Mouse (Mus musculus): ENCODE results near the gene Robo4.

The Robo4 gene

GRCm38 (mm10) chr9:37401802-37402201 lies at the start of gene Robo4:
Gene Robo4, plus strand, starts transcription at chr9:37401897.
- DNase-seq (ENCODE audit: extremely low spot score, low read depth, low spot score), result no peak

GRCm38 (mm10) chr9:37354485-37354884 lies 47.2 kb upstream of the Robo4 start:
- DNase-seq (ENCODE audit: extremely low spot score, low read depth, low spot score), result no peak

- DNase-seq (ENCODE audit: extremely low spot score, low read depth, low spot score), result no peak
Observed at GRCm38 (mm10) chr9:37358713-37359330, 42.9 kb upstream of the Robo4 start.

GRCm38 (mm10) chr9:37359331-37360220 lies 42.1 kb upstream of the Robo4 start:
- peak; percentile 8 for DNase-seq (ENCODE audit: extremely low spot score, low read depth, low spot score)

- DNase-seq (ENCODE audit: extremely low spot score, low read depth, low spot score), result no peak
Observed at GRCm38 (mm10) chr9:37362084-37362483, 39.6 kb upstream of the Robo4 start.

DNA sequence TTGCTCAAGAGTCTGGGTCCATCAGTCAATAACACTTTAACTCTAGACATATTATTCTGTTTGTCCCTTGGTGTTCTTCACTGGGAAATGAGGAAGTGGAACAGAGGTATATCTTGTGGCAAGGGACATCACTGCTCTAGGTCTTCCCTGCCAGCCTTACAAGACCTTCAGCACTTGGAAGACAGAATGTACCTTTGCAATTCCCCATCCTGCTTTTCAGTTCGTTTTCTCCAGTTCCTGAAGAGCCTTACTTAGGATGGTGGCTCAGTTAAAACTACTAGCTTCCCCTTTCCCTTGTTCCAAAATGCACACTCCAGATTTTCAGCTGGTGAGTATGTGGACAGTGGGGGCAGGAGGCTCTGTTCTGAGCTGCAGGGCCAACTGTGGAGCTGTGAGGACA lies 38.8 kb upstream of the Robo4 start:
- no peak for DNase-seq (ENCODE audit: extremely low spot score, low read depth, low spot score)

DNA sequence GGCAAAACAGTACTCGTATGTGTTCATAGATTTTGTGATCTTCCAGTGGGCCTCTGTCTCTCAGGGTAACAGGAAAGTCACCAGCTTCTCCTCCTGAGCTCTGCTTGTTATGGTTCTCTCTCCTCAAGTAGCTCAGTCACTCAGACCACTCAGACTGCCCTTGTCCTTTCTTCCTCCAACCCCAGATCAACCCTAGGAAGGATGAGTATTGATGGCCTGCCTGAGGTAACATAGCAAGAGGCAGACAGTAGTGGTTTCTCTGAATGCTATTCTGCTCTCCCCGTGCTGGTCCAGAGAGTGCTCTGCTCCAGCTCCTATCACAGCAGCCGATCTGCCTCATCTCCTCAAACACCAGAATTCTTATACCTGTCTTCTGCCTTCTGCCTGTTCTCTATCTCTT lies 38.1 kb upstream of the Robo4 start:
- DNase-seq (ENCODE audit: extremely low spot score, low read depth, low spot score), result no peak

GRCm38 (mm10) chr9:37364392-37364791 lies 37.3 kb upstream of the Robo4 start:
- DNase-seq (ENCODE audit: extremely low spot score, low read depth, low spot score), result no peak

- DNase-seq (ENCODE audit: extremely low spot score, low read depth, low spot score), result no peak
Observed at GRCm38 (mm10) chr9:37365706-37366105, 36.0 kb upstream of the Robo4 start.

GRCm38 (mm10) chr9:37367301-37368080 lies 34.2 kb upstream of the Robo4 start, which contains the start of gene Hepacam:
Gene Hepacam, plus strand, starts transcription at chr9:37367351.
- no peak for DNase-seq (ENCODE audit: extremely low spot score, low read depth, low spot score)

DNA sequence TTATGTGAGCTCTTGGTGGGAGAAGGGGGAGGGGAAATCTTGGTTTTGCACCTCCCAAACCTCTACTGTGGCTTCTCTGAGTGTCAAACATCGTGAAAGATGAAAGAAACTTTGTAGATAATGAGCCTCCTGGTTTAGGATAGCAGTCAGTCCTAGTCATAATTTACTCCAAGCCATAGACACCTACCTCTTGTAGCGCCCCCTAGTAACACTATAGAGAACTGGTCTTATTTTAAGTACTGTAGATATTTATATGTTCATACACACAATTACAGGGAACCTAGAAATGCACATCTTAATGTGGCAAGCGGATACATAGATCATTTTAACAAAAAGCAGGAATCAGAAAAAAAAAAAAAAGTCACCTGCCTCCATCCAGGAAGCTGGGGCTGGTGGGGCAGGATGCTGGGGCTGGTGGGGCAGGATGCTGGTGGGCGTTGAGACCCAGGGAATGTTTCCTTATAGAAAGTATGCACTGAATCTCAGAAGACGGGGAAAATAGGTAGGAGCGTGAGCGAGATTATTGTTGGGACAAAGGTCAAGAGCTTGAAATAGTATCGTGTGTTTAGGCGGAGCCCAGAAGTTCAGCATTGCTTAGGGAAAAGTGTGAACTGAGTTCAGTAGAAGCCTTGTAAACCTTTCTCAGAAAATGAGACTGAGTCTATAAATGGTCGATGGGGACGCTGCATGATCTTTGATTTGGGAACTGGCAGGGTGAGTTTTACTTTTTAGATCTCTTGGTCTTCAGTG lies 33.4 kb upstream of the Robo4 start:
- no peak for DNase-seq (ENCODE audit: extremely low spot score, low read depth, low spot score)

DNA sequence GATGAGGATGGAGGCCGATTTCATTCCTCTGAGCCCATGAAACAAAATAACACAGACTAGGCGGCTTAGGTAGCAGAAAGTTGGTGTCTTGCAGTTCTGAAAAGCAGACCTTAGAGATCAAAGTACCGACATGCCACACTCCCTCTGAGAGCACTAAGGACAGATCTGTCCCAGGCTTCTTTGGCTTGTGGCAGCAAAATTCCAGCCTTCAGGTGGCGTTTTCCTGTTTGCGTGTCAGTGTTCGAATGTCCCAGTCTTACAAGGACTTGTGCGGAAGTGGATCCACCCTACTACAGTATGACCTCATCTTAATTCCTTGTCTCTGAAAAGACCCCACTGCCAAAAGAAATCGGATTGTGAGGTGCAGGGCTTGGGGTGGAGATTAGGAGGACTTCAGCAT lies 32.8 kb upstream of the Robo4 start:
- no peak for DNase-seq (ENCODE audit: extremely low spot score, low read depth, low spot score)

- no peak for DNase-seq (ENCODE audit: extremely low spot score, low read depth, low spot score)
Observed at GRCm38 (mm10) chr9:37371232-37371801, 30.4 kb upstream of the Robo4 start.

- DNase-seq (ENCODE audit: extremely low spot score, low read depth, low spot score), result no peak
Observed at GRCm38 (mm10) chr9:37375718-37376117, 26.0 kb upstream of the Robo4 start.

DNA sequence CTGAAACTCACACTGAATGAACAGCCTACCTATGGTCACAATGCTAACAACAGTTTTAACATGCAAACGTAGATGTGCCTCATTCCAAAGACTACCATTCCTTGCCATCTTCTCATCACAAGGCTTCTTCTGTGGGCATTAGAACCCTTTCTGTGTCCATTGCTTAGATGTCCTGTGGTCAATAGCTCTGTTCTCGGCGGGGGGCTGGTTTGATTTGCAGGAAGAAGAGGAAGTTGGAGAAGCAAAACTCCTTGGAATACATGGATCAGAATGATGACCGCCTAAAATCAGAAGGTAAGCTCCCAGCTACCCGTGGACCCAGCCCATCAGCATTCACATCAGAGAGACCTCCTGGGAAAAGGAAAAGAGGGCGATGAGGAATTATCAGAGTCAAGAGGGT lies 18.5 kb upstream of the Robo4 start:
- DNase-seq (ENCODE audit: extremely low spot score, low read depth, low spot score), result no peak

DNA sequence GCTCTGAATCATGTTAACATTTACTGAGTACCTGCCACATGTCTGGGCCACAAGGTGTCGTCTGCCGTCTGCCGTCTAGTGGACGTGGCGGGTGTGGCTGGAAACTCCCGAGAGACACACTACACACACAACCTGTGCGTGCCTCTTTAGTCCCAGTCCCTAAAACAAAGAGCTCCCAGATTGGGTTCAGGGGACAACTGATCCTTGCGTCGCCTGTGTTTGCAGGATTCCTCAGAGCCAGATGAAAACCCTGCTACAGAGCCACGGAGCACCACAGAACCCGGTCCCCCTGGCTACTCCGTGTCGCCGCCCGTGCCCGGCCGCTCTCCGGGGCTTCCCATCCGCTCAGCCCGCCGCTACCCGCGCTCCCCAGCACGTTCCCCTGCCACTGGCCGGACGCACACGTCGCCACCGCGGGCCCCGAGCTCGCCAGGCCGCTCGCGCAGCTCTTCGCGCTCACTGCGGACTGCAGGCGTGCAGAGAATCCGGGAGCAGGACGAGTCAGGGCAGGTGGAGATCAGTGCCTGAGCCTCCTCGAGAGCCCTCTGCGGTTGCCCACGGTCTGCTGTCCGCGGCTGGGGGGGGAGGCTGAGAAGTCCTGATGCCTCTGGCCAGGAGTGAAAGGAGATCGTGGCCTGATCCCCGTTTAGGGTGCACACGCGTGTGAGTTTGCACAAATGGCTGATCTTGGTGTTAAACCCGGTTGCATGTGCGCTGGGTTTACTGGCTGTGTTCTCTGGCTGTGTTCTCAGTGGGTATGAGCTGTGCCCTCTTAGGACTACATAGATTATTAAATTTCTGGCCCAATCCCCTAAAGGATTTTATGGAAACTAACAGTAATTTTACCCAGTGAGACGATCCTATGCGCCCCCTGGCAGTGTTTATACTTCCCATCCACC lies 17.2 kb upstream of the Robo4 start:
- no peak for DNase-seq (ENCODE audit: extremely low spot score, low read depth, low spot score)

- no peak for DNase-seq (ENCODE audit: extremely low spot score, low read depth, low spot score)
Observed at GRCm38 (mm10) chr9:37390891-37391290, 10.8 kb upstream of the Robo4 start.

DNA sequence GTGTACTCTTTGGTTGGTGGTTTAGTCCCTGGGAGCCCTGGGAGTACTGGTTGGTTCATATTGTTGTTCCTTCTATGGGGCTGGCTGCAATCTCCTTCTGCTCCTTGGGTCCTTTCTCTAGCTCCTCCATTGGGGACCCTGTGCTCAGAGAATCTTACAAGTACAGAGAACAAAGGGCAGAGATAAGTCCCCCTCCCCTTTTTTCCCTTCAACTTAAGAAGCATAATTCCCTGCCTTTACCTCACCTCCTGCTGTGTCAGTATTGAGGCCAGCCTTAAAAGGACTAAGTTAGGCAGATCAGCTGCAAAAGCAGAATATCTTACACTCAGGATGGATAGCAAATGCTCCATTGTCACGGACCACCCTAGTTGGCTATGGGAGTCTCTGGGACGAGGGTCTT lies 9.6 kb upstream of the Robo4 start:
- no peak for DNase-seq (ENCODE audit: extremely low spot score, low read depth, low spot score)

DNA sequence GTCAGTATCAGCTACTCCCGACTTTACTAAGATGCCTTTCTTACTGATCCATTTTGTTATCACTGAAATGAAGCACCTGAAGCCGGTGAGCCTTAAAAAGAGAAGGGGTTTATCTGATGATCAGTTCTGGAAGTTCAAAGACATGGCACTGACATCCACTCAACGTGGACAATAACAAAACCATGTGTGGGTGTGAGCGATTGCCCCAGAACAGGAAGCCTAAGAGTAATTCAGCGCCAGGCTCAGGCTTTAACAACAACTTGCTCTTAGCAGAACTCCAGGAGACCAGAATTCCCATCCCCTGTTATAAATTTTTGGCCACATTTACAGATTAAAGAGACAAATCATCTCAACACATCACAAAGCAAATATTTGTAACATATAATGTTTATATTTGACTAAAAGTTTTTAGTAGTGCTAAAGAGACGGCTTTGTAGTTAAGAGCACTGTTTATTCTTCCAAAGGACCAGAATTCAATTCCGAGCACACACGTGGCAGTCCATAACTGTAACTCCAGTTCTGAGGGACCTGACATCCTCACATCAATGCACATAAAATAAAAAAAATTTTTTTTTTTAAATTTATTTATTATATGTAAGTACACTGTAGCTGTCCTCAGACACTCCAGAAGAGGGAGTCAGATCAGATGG lies 8.1 kb upstream of the Robo4 start:
- DNase-seq (ENCODE audit: extremely low spot score, low read depth, low spot score), result no peak

All from hindlimb bud, embryonic 11.5 days (tissue).